Mouse (Mus musculus) liver, embryonic 14.5 days (tissue): ENCODE data around the gene Gramd4. TPM values are rescaled to one million over a fixed set of nuclear protein-coding genes. Genes with fewer than 3 reads are reported as not detected.

Experiments
- ATAC-seq: fragments of 200-750 bp; cut with Nextera tagmentation; 2 replicates; pipeline ENCODE4 v1.8.0; 2017; ENCODE audit warnings: moderate number of reproducible peaks, mild to moderate bottlenecking, moderate library complexity; ENCODE audit not compliant: insufficient read depth
- DNase-seq, 3 experiments: peaks; one replicate each; pipeline ENCODE4 v3.0.0-alpha.2; 2012 to 2013; ENCODE audit warnings: low read depth in 3 of 3, low spot score in 3 of 3
- H3K27ac ChIP-seq: fragments of 300-500 bp; sonication (generic); 2 replicates; pipeline ENCODE4 v1.5.1; 2014; ENCODE audit warnings: moderate library complexity, mild to moderate bottlenecking, control low read depth, inconsistent platforms
- H3K27me3 ChIP-seq: fragments of 300-500 bp; sonication (generic); 2 replicates; pipeline ENCODE4 v1.6.1; 2014; ENCODE audit warnings: mild to moderate bottlenecking, low read length, moderate library complexity; ENCODE audit not compliant: control insufficient read depth, insufficient read depth
- H3K36me3 ChIP-seq: fragments of 300-500 bp; sonication (generic); replicated peaks from 2 replicates; pipeline ENCODE4 v1.6.1; 2014; ENCODE audit warnings: low read depth; ENCODE audit not compliant: control insufficient read depth, insufficient read depth
- H3K4me1 ChIP-seq, 2 experiments: fragments of 200-500 bp in 1 of 2; fragments of 300-500 bp in 1 of 2; sonication (generic) in 1 of 2; replicated peaks; 2 replicates each; pipeline ENCODE4 v1.6.1; 2012 to 2014; ENCODE audit warnings: antibody characterized with exemption in 1 of 2, inconsistent platforms in 1 of 2, low read length in 1 of 2; ENCODE audit not compliant: control insufficient read depth in 2 of 2, insufficient read depth in 2 of 2
- H3K4me2 ChIP-seq: fragments of 300-500 bp; sonication (generic); 2 replicates; pipeline ENCODE4 v1.6.1; 2014; ENCODE audit warnings: low read depth, mild to moderate bottlenecking, control low read depth, moderate library complexity
- H3K4me3 ChIP-seq, 2 experiments: fragments of 200-500 bp in 1 of 2; fragments of 300-500 bp in 1 of 2; sonication (generic) in 1 of 2; 2 replicates each; pipeline ENCODE4 v1.5.1; 2012 to 2014; ENCODE audit warnings: low read depth in 2 of 2, low read length in 2 of 2, mild to moderate bottlenecking in 2 of 2, control low read depth in 1 of 2, inconsistent platforms in 1 of 2, moderate library complexity in 1 of 2; ENCODE audit not compliant: insufficient read depth in 1 of 2
- H3K9ac ChIP-seq: fragments of 300-500 bp; sonication (generic); replicated peaks from 2 replicates; pipeline ENCODE4 v1.6.1; 2014; ENCODE audit warnings: mild to moderate bottlenecking, control low read depth, moderate library complexity
- H3K9me3 ChIP-seq: fragments of 300-500 bp; sonication (generic); 2 replicates; pipeline ENCODE4 v1.6.1; 2016; ENCODE audit warnings: low read length, mixed read lengths; ENCODE audit not compliant: control insufficient read depth
- CTCF ChIP-seq: IDR thresholded peaks from 2 replicates; pipeline ENCODE4 v1.5.1; 2016; ENCODE audit warnings: antibody characterized with exemption, low read depth, control low read depth
- EP300 ChIP-seq: IDR thresholded peaks from 2 replicates; pipeline ENCODE4 v1.6.1; 2016; ENCODE audit warnings: antibody characterized with exemption, low read depth
- WGBS: fragments of 180-500 bp; shearing (Covaris S2); extraction: QIAGEN DNeasy Blood & Tissue Kit; methylation state at CpG from one replicate; pipeline ENCODE4 v1.1.7; 2014; ENCODE audit not compliant: insufficient replicate concordance; 5-methylcytosine and 5-hydroxymethylcytosine counted together
- polyA plus RNA-seq, 2 experiments: library from polyadenylated mRNA; depleted of rRNA in 1 of 2; stranded (reverse) in 1 of 2; unstranded in 1 of 2; fragments of >200 nt; fragmentation: Nextera tagmentation in 1 of 2; extraction: Ambion mirVana in 1 of 2; gene quantifications; 2 replicates each; pipeline versions ENCODE4 v1.2.1 to v1.2.3; 2012 to 2014

Gene Gramd4
- polyA plus RNA-seq, 2 experiments, result 2.5 to 7.5 TPM

GRCm38 (mm10) chr15:86185689-86186569 is 128.4 kb downstream of the Gramd4 start, which contains the start of gene Cerk:
Gene Cerk (minus strand): TSS chr15:86186141.
- Histone ChIP-seq H3K27me3 (peaks cover 13% of the 10 kb centered on the region; the same call in 1 of the 2 replicates), H3K4me2 (peak within 1 kb of the TSS; percentile 69), H3K27ac (no peak within 1 kb of the TSS), H3K4me1 (peaks cover 0 to 3% of the 10 kb centered on the region in 2 experiments; a peak in 2 of 4 replicates), H3K36me3 (no peaks in the 10 kb centered on the region), H3K9me3 (no peaks in the 10 kb centered on the region), H3K4me3 (peak within 1 kb of the TSS; percentile 59 to 66), H3K9ac (peak within 1 kb of the TSS; percentile 54)
- ATAC-seq, result peak; percentile 44
- WGBS, result 2% methylated on average over 40 of the region's 43 CpGs
- TF ChIP-seq EP300 (no peak), CTCF (0 out of 2 replicates have a peak, but pooled peaks have one; percentile 32)
- DNase-seq, result no peak

- Histone ChIP-seq H3K4me1 (peaks cover 0 to 5% of the 10 kb centered on the region in 2 experiments; a peak in 2 of 4 replicates), H3K27me3 (peaks cover 13% of the 10 kb centered on the region; the same call in 1 of the 2 replicates), H3K27ac (no peak overlapping the region), H3K9me3 (no peaks in the 10 kb centered on the region), H3K4me3 (no peak overlapping the region), H3K9ac (no peak overlapping the region), H3K36me3 (no peaks in the 10 kb centered on the region), H3K4me2 (no peak overlapping the region)
- DNase-seq, result no peak
- TF ChIP-seq EP300 (no peak), CTCF (no peak)
- 57% methylated on average over 3 of the region's 3 CpGs for WGBS
- no peak for ATAC-seq
Measured at GRCm38 (mm10) chr15:86186686-86187085, 129.2 kb downstream of the Gramd4 start.

Other genes with a start within 250 kb of the Gramd4 start
- 15.7 and 19.7 TPM in 2 replicates for gene Cdpf1, start 246.0 kb upstream of the Gramd4 start, polyA plus RNA-seq (2012; rRNA removed)
- 23.7 and 26.2 TPM in 2 replicates for gene Cdpf1, start 246.0 kb upstream of the Gramd4 start, polyA plus RNA-seq (2014; fragmentation: Nextera tagmentation; extraction: Ambion mirVana)
- gene Pkdrej, start 236.0 kb upstream of the Gramd4 start, polyA plus RNA-seq (2012; rRNA removed), result 0.08 and 0.10 TPM in 2 replicates
- gene Pkdrej, start 236.0 kb upstream of the Gramd4 start, polyA plus RNA-seq (2014; fragmentation: Nextera tagmentation; extraction: Ambion mirVana), result 0.13 and 0.14 TPM in 2 replicates
- gene Ttc38, start 225.4 kb upstream of the Gramd4 start, polyA plus RNA-seq (2012; rRNA removed), result 3.8 and 4.0 TPM in 2 replicates
- gene Ttc38, start 225.4 kb upstream of the Gramd4 start, polyA plus RNA-seq (2014; fragmentation: Nextera tagmentation; extraction: Ambion mirVana), result 4.5 and 7.0 TPM in 2 replicates
- gene Gtse1, start 197.9 kb upstream of the Gramd4 start, polyA plus RNA-seq (2012; rRNA removed), result 20.6 TPM in 2 replicates
- gene Gtse1, start 197.9 kb upstream of the Gramd4 start, polyA plus RNA-seq (2014; fragmentation: Nextera tagmentation; extraction: Ambion mirVana), result 21.1 and 22.9 TPM in 2 replicates
- 9.5 and 15.2 TPM in 2 replicates for gene Trmu, start 178.4 kb upstream of the Gramd4 start, polyA plus RNA-seq (2012; rRNA removed)
- gene Trmu, start 178.4 kb upstream of the Gramd4 start, polyA plus RNA-seq (2014; fragmentation: Nextera tagmentation; extraction: Ambion mirVana), result 10.9 and 12.7 TPM in 2 replicates
- gene Celsr1, start 23.9 kb upstream of the Gramd4 start, polyA plus RNA-seq (2012; rRNA removed), result 0.11 and 0.12 TPM in 2 replicates
- 0.06 and 0.09 TPM in 2 replicates for gene Celsr1, start 23.9 kb upstream of the Gramd4 start, polyA plus RNA-seq (2014; fragmentation: Nextera tagmentation; extraction: Ambion mirVana)
- gene Cerk, start 128.4 kb downstream of the Gramd4 start, polyA plus RNA-seq (2012; rRNA removed), result 2.4 and 2.9 TPM in 2 replicates
- gene Cerk, start 128.4 kb downstream of the Gramd4 start, polyA plus RNA-seq (2014; fragmentation: Nextera tagmentation; extraction: Ambion mirVana), result 2.7 and 3.3 TPM in 2 replicates
- gene Tbc1d22a, start 156.8 kb downstream of the Gramd4 start, polyA plus RNA-seq (2012; rRNA removed), result 5.8 and 6.4 TPM in 2 replicates
- 4.1 and 4.9 TPM in 2 replicates for gene Tbc1d22a, start 156.8 kb downstream of the Gramd4 start, polyA plus RNA-seq (2014; fragmentation: Nextera tagmentation; extraction: Ambion mirVana)